Mouse (Mus musculus) liver, postnatal 0 days (tissue): Measurements from ENCODE around the gene Itpr1. TPM values are rescaled to one million over a fixed set of nuclear protein-coding genes. Genes with fewer than 3 reads are reported as not detected.

ENCODE experiments used
- ATAC-seq: fragments of 200-750 bp; cut with Nextera tagmentation; 2 replicates; pipeline ENCODE4 v1.8.0; 2017; ENCODE audit warnings: mild to moderate bottlenecking, moderate library complexity
- DNase-seq: peaks from one replicate; pipeline ENCODE4 v3.0.0-alpha.2; 2016
- H3K27ac ChIP-seq: fragments of 300-500 bp; sonication (generic); 2 replicates; pipeline ENCODE4 v1.5.1; 2014; ENCODE audit warnings: antibody characterized with exemption, moderate library complexity, mild to moderate bottlenecking, low read depth
- H3K27me3 ChIP-seq: fragments of 300-500 bp; sonication (generic); 2 replicates; pipeline ENCODE4 v1.6.1; 2014; ENCODE audit warnings: low read length, control low read depth, mixed read lengths; ENCODE audit not compliant: insufficient read depth
- H3K36me3 ChIP-seq: fragments of 300-500 bp; sonication (generic); replicated peaks from 2 replicates; pipeline ENCODE4 v1.6.1; 2014; ENCODE audit warnings: mild to moderate bottlenecking, control low read depth, low read length, moderate library complexity, mixed read lengths; ENCODE audit not compliant: insufficient read depth
- H3K4me1 ChIP-seq: fragments of 300-500 bp; sonication (generic); 2 replicates; pipeline ENCODE4 v1.6.1; 2014; ENCODE audit warnings: antibody characterized with exemption, mild to moderate bottlenecking, control low read depth; ENCODE audit not compliant: insufficient read depth
- H3K4me2 ChIP-seq: fragments of 300-500 bp; sonication (generic); 2 replicates; pipeline ENCODE4 v1.6.1; 2014; ENCODE audit warnings: low read depth, mild to moderate bottlenecking, low read length, moderate library complexity, mixed read lengths
- H3K4me3 ChIP-seq: fragments of 300-500 bp; sonication (generic); 2 replicates; pipeline ENCODE4 v1.5.1; 2014; ENCODE audit warnings: low read depth, low read length
- H3K9ac ChIP-seq: fragments of 300-500 bp; sonication (generic); replicated peaks from 2 replicates; pipeline ENCODE4 v1.6.1; 2014; ENCODE audit warnings: mild to moderate bottlenecking, moderate library complexity
- H3K9me3 ChIP-seq: fragments of 300-500 bp; sonication (generic); 2 replicates; pipeline ENCODE4 v1.6.1; 2016; ENCODE audit warnings: mild to moderate bottlenecking, control low read depth, low read length, mixed read lengths
- CTCF ChIP-seq: sonication (generic); IDR thresholded peaks from 2 replicates; pipeline ENCODE4 v1.5.1; 2016; ENCODE audit warnings: antibody characterized with exemption, low read depth
- EP300 ChIP-seq: IDR thresholded peaks from 2 replicates; pipeline ENCODE4 v1.6.1; 2016; ENCODE audit warnings: antibody characterized with exemption, low read depth, mild to moderate bottlenecking
- WGBS: fragments of 180-500 bp; shearing (Covaris S2); extraction: QIAGEN DNeasy Blood & Tissue Kit; methylation state at CpG from one replicate; pipeline ENCODE4 v1.1.7; 2014; ENCODE audit not compliant: insufficient replicate concordance; 5-methylcytosine and 5-hydroxymethylcytosine counted together
- polyA plus RNA-seq: library from polyadenylated mRNA; unstranded; fragments of >200 nt; fragmentation: Nextera tagmentation; extraction: Ambion mirVana; gene quantifications from 2 replicates; pipeline ENCODE4 v1.2.1, GENCODE M21; 2015

Itpr1 gene
- polyA plus RNA-seq, 1 experiment from 2014 or later, result 2.9 TPM

DNA sequence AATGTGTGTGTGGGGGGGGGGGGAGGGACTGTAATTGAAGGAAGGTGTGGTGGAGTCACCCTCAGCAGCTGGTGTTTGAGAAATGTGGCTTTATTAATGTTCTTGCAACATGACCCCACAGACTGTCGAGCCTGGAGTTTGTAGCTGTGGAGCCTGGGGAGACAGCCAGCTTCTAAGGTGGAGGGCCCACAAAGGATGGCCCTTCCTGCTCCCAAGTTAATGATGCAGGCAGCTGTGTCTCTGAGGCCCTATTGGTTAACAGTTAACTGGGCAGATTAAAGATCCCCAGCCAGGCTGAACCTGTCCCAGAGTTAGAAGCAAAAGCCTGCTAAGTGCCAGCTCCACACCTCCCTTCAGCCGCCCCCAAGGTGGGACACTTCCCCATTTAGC is 245.3 kb downstream of the Itpr1 start:
- Histone ChIP-seq H3K27ac (peak overlapping the region; percentile 94), H3K27me3 (no peaks in the 10 kb centered on the region), H3K9me3 (no peaks in the 10 kb centered on the region), H3K4me2 (no peak overlapping the region), H3K36me3 (no peaks in the 10 kb centered on the region), H3K4me3 (no peak overlapping the region), H3K4me1 (peaks cover 30% of the 10 kb centered on the region), H3K9ac (no peak overlapping the region; the same call in 1 of the 2 replicates)
- ATAC-seq (no peak), DNase-seq (no peak)
- TF ChIP-seq EP300 (no peak), CTCF (no peak)
- 57% methylated on average over 2 of the region's 2 CpGs for WGBS

- H3K4me2 ChIP-seq, result no peak overlapping the region
- WGBS, result 85% methylated on average over 11 of the region's 11 CpGs
- H3K9ac ChIP-seq, result no peak overlapping the region
- H3K4me3 ChIP-seq, result no peak overlapping the region
- no peaks in the 10 kb centered on the region for H3K27me3 ChIP-seq
- peaks cover 29% of the 10 kb centered on the region for H3K4me1 ChIP-seq
- no peaks in the 10 kb centered on the region for H3K36me3 ChIP-seq
- ATAC-seq, result no peak
- TF ChIP-seq CTCF (no peak), EP300 (no peak)
- H3K27ac ChIP-seq, result peak overlapping the region; percentile 94; the same call in 1 of the 2 replicates
- no peak for DNase-seq
- no peaks in the 10 kb centered on the region for H3K9me3 ChIP-seq
Measured at GRCm38 (mm10) chr6:108458826-108459225, 245.9 kb downstream of the Itpr1 start.

GRCm38 (mm10) chr6:108464308-108464979 is 251.5 kb downstream of the Itpr1 start:
- H3K27me3 ChIP-seq, result no peaks in the 10 kb centered on the region
- H3K4me1 ChIP-seq, result peaks cover 8% of the 10 kb centered on the region; the same call in 1 of the 2 replicates
- DNase-seq (no peak), ATAC-seq (no peak)
- no peak overlapping the region for H3K27ac ChIP-seq
- H3K4me2 ChIP-seq, result no peak overlapping the region
- H3K9ac ChIP-seq, result no peak overlapping the region
- H3K4me3 ChIP-seq, result no peak overlapping the region
- WGBS, result 71% methylated on average over 8 of the region's 8 CpGs
- no peaks in the 10 kb centered on the region for H3K36me3 ChIP-seq
- H3K9me3 ChIP-seq, result no peaks in the 10 kb centered on the region
- TF ChIP-seq CTCF (no peak), EP300 (no peak)

DNA sequence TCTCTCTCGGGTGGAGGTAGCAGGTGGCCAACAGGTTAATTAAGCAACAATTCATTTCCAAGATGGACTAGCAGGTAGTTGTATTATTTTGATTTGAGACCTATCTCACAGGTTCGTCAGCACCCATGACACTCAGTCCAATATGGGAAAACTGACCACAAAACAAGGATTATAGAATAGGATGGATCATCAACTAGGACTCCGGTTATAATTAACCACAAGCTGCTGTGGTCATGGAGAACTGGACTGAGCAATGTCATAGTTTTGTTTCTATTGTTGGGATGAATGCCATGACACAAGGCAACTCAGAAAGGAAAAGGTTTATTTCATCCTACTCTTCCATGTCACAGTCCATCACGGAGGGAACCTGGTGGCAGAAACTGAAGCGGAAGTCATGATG is 252.3 kb downstream of the Itpr1 start:
- Histone ChIP-seq H3K27me3 (no peaks in the 10 kb centered on the region), H3K36me3 (no peaks in the 10 kb centered on the region), H3K4me3 (no peak overlapping the region), H3K9ac (no peak overlapping the region), H3K4me1 (peaks cover 8% of the 10 kb centered on the region; the same call in 1 of the 2 replicates), H3K4me2 (no peak overlapping the region), H3K9me3 (no peaks in the 10 kb centered on the region), H3K27ac (no peak overlapping the region)
- no peak for DNase-seq
- TF ChIP-seq CTCF (no peak), EP300 (no peak)
- ATAC-seq, result no peak
- WGBS, result 78% methylated on average over 5 of the region's 5 CpGs

GRCm38 (mm10) chr6:108466061-108466531 is 253.2 kb downstream of the Itpr1 start:
- H3K27ac ChIP-seq, result 0 out of 2 replicates have a peak overlapping the region, but pooled peaks have one; percentile 22
- no peak overlapping the region for H3K4me3 ChIP-seq
- H3K4me2 ChIP-seq, result no peak overlapping the region
- DNase-seq, result no peak
- TF ChIP-seq CTCF, result no peak
- H3K4me1 ChIP-seq, result peaks cover 8% of the 10 kb centered on the region
- H3K27me3 ChIP-seq, result no peaks in the 10 kb centered on the region
- no peaks in the 10 kb centered on the region; the same call in 1 of the 2 replicates for H3K36me3 ChIP-seq
- ATAC-seq, result peak; percentile 67
- WGBS, result 46% methylated on average over 8 of the region's 8 CpGs
- H3K9me3 ChIP-seq, result no peaks in the 10 kb centered on the region
- H3K9ac ChIP-seq, result no peak overlapping the region

- no peaks in the 10 kb centered on the region for H3K9me3 ChIP-seq
- no peaks in the 10 kb centered on the region; the same call in 1 of the 2 replicates for H3K36me3 ChIP-seq
- no peak for TF ChIP-seq EP300
- no peak for TF ChIP-seq CTCF
- no peak overlapping the region for H3K27ac ChIP-seq
- WGBS, result 69% methylated on average over 6 of the region's 6 CpGs
- no peak overlapping the region for H3K4me2 ChIP-seq
- no peak for ATAC-seq
- no peak for DNase-seq
- H3K4me3 ChIP-seq, result no peak overlapping the region
- peaks cover 14% of the 10 kb centered on the region for H3K4me1 ChIP-seq
- no peak overlapping the region for H3K9ac ChIP-seq
- no peaks in the 10 kb centered on the region for H3K27me3 ChIP-seq
Measured at GRCm38 (mm10) chr6:108467597-108467996, 254.7 kb downstream of the Itpr1 start.
